Mouse (Mus musculus): ENCODE results near the gene Tgoln1. TPM values are rescaled to one million over a fixed set of nuclear protein-coding genes. Genes with fewer than 3 reads are reported as not detected.

The Tgoln1 gene
- polyA plus RNA-seq (2015; fragmentation: Nextera tagmentation; extraction: Ambion mirVana), result 37.5 and 39.5 TPM in 2 replicates

DNA sequence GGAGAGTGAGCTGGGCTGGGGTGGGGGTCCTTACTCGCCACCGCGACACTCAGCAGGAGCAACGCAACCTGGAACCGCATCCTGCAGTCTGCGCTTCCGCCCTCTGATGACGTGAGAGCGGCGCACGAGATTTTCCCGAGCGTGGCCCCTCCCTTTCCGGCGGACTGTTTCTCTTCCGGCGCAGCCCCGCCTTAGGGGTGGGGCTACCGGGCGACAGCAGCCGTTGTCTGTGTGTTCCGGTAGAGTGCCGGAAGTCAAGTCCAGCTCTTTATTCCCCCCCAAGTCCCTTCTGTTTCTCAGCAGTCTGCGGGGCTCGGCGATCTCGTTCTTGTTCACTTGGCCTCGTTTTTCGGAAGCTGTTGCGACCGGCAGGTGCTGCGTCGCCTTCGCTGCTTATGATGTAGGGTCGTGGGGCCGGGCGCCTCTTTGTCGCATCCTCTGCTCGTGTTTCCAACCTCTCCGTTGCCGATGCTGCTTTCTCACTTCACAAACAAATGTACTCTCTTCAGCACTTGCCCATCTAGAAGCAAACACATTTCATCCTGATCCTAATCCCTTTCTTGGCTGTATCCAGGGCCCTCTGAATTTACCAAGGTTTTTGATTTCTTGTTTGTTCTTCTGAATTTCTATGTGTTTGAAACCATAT lies at the start of gene Tgoln1:
Gene Tgoln1, minus strand, starts transcription at position 358 of the 646 bp plus-strand sequence.
- peak within 1 kb of the TSS; percentile 85 for H3K27ac ChIP-seq
- peak within 1 kb of the TSS; percentile 92 for H3K4me2 ChIP-seq
- peak within 1 kb of the TSS; percentile 94 for H3K4me3 ChIP-seq (replicated peaks)
- WGBS, result under 1% methylated on average over 41 of the region's 41 CpGs
- H3K36me3 ChIP-seq, result peaks cover 20% of the 10 kb centered on the region
- peak within 1 kb of the TSS; percentile 56 for H3K9ac ChIP-seq
- H3K4me1 ChIP-seq, result peaks cover 48% of the 10 kb centered on the region
- no peaks in the 10 kb centered on the region for H3K9me3 ChIP-seq (replicated peaks)
- peak; percentile 95 for ATAC-seq (replicated peaks; ENCODE audit: low FRiP score)
- H3K27me3 ChIP-seq, result no peaks in the 10 kb centered on the region

DNA sequence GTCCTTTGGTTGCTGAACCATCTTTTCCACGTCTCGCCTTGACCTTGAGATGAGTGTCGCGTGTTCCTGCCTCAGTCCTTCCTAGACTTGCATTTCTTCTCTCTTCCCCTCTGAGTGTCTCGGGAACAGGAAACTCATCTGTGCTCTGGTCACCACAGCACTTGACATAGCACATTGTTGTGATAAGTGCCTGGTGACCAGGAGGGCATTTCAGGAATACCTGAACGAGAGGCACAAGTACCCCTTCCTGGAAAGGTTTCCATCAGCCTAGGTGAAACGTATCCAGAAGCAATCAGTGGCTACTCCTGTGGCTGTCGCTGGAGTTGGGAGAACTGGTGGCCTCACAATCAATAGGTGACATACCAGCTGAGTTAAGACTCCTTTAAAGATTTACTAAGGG lies 47.5 kb upstream of the Tgoln1 start:
- WGBS, result 49% methylated on average over 8 of the region's 8 CpGs
- H3K9me3 ChIP-seq (replicated peaks), result no peaks in the 10 kb centered on the region
- peak overlapping the region; percentile 46; the same call in 1 of the 2 replicates for H3K27ac ChIP-seq
- ATAC-seq (replicated peaks; ENCODE audit: low FRiP score), result no peak
- H3K4me2 ChIP-seq, result no peak overlapping the region
- H3K9ac ChIP-seq, result no peak overlapping the region
- no peaks in the 10 kb centered on the region for H3K27me3 ChIP-seq
- no peaks in the 10 kb centered on the region for H3K36me3 ChIP-seq
- H3K4me3 ChIP-seq (replicated peaks), result no peak overlapping the region
- peaks cover 69% of the 10 kb centered on the region for H3K4me1 ChIP-seq

DNA sequence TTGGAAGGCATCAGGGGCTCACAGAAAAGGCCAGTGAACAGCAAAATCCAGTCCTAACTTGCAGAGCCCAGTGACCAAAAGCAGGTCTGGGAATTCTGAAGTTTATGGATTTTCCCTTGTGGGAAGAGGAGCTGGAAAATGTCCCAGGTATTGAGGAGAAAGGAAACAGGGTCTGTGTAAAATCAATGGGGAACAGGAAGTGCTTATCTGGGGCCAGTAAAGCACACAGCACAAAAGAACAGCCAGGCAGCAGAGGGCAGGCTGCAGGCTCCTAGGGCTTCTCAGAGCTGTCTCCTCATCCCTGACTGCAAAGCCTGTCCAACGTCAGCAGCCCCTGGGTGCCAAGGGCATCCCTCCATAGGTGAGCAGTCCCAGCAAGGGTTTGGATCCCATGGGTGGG lies 46.2 kb upstream of the Tgoln1 start:
- H3K9ac ChIP-seq, result no peak overlapping the region
- ATAC-seq (replicated peaks; ENCODE audit: low FRiP score), result no peak; the same call in 1 of the 2 replicates
- no peaks in the 10 kb centered on the region for H3K36me3 ChIP-seq
- H3K9me3 ChIP-seq (replicated peaks), result no peaks in the 10 kb centered on the region
- 23% methylated on average over 1 of the region's 1 CpGs for WGBS
- no peak overlapping the region for H3K4me3 ChIP-seq (replicated peaks)
- peak overlapping the region; percentile 85 for H3K27ac ChIP-seq
- H3K4me2 ChIP-seq, result no peak overlapping the region
- H3K4me1 ChIP-seq, result peaks cover 67% of the 10 kb centered on the region
- H3K27me3 ChIP-seq, result no peaks in the 10 kb centered on the region

DNA sequence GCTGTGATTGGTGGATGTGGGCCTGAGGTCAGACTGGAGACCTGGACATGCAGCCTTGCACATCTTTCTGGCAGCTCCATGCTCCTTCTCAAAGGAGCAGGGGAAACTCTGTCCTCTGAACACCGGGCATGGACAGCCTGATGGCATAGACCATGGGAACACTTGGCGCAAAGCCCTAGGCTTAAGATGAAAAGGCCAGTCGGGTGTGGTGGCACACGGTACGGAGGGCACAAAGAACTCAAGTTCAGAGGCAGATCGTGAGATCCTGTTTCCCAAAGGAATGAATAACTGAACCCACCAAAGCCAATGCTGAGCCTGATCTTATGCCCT lies 43.6 kb upstream of the Tgoln1 start:
- Histone ChIP-seq H3K4me2 (no peak overlapping the region), H3K27me3 (no peaks in the 10 kb centered on the region), H3K27ac (peak overlapping the region; percentile 55), H3K4me1 (peaks cover 73% of the 10 kb centered on the region), H3K36me3 (no peaks in the 10 kb centered on the region), H3K4me3 (replicated peaks) (no peak overlapping the region), H3K9ac (no peak overlapping the region), H3K9me3 (replicated peaks) (no peaks in the 10 kb centered on the region)
- ATAC-seq (replicated peaks; ENCODE audit: low FRiP score), result 0 out of 2 replicates have a peak, but pooled peaks have one; percentile 6
- 62% methylated on average over 6 of the region's 6 CpGs for WGBS

DNA sequence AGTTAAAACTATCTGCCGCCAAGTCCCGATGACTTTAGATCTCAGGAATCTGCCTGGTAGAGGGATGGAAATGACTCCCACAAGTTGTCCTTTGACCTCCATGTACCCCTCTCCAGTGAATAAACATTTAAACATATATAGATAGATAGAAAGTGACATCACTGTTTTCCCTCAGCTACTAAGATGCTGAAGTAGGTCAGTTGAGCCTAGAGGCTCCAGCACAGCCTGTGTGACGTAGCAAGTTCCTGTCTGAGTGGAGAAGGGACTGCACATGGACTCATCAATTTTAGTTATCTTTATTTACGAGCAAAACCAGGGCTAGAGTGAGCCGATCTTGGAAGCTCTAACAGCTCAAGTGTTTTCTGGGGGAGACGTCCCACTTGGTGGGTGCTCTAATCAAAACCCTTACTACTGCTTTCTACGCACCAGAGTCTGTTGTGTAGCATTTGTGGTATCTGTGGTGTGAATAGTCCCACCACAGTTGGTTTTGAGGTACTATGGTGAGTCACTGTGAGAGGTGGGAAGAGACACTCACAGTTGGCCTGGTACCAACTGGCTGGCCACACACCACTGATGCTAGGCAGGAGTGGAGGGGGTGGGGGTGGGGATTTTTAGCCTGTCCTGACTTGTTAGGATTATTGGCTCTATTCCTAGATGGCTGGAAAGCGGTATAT lies 43.1 kb upstream of the Tgoln1 start:
- peak overlapping the region; percentile 61 for H3K27ac ChIP-seq
- no peak overlapping the region for H3K9ac ChIP-seq
- 34% methylated on average over 8 of the region's 8 CpGs for WGBS
- no peaks in the 10 kb centered on the region for H3K36me3 ChIP-seq
- H3K9me3 ChIP-seq (replicated peaks), result no peaks in the 10 kb centered on the region
- H3K27me3 ChIP-seq, result no peaks in the 10 kb centered on the region
- H3K4me2 ChIP-seq, result no peak overlapping the region
- ATAC-seq (replicated peaks; ENCODE audit: low FRiP score), result 0 out of 2 replicates have a peak, but pooled peaks have one; percentile 27
- no peak overlapping the region for H3K4me3 ChIP-seq (replicated peaks)
- H3K4me1 ChIP-seq, result peaks cover 76% of the 10 kb centered on the region

DNA sequence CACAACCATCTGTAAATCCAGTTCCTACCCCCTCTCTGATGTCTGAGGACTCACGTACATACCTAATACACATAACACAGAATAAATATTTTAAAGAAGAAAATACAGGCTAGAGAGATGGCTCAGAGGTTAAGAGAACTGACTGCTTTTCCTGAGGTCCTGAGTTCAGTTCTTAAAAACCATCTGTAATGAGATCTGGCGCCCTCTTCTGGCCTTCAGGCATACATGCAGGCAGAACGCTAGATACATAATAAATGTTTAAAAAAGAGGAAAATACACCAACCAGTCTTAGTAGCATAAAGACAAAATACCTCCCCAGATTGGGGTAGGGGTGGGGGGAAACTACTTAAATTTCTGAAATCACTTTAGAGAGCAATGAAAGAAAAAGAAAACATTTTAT lies 41.2 kb upstream of the Tgoln1 start:
- H3K4me3 ChIP-seq (replicated peaks), result no peak overlapping the region
- H3K27ac ChIP-seq, result no peak overlapping the region
- H3K4me2 ChIP-seq, result no peak overlapping the region
- 65% methylated on average over 3 of the region's 3 CpGs for WGBS
- no peak for ATAC-seq (replicated peaks; ENCODE audit: low FRiP score)
- H3K27me3 ChIP-seq, result no peaks in the 10 kb centered on the region
- peaks cover 73% of the 10 kb centered on the region for H3K4me1 ChIP-seq
- no peaks in the 10 kb centered on the region for H3K36me3 ChIP-seq
- H3K9ac ChIP-seq, result no peak overlapping the region
- no peaks in the 10 kb centered on the region for H3K9me3 ChIP-seq (replicated peaks)

DNA sequence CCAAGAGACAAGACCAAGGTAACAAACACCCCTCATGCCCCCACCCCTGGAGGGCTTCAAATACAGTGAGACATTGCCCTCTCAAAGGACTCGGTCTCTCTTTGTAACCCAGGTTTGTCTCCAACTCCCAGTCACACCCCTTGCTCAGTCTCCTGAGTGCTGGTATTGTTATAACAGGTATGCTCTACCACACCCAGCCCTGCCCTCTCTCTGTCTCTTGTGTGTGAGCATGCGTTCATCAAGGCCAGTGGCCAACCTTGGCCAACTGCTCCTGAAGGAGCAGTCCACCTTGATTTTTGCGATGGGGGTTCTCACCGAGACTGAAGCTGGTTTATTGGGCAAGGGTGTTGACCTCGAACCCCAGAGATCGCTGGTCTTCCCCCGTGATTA lies 39.2 kb upstream of the Tgoln1 start:
- no peak for ATAC-seq (replicated peaks; ENCODE audit: low FRiP score)
- H3K4me1 ChIP-seq, result peaks cover 56% of the 10 kb centered on the region
- WGBS, result 53% methylated on average over 7 of the region's 7 CpGs

DNA sequence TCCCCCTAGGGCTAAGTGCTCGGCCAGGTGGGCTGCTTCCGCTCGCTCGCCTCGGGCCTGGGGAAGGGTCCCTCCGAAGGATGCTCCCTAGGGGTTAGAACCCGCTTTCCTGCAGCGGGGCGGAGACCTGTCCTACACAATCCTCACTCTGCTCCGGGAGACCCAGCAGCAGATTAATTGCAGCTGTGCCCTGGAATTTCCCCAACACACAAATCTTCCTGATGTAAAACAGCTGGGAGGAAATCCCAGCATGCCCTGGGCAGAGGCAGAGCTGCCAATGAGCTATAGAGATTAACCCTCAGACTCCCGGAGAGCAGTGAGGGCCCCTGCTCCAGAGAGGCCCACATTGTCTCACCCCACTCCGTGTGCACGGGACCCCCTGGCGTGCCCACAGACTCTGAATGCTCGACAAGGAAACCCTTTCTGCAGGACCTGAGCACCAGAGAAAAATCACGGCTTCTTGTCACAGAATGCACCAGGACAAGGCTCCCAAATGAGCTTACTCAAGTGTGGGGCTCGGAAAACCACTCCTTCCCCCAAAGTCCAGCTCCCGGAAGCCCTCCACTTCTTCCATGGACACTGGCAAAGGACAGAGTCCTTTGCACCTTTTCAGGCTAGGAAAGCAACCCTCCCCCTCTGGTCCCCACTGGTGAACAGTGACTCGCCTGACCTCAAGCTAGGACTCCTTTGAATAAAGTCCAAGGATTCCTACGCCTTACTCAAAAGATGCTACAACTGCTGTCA lies 38.7 kb upstream of the Tgoln1 start:
- H3K4me3 ChIP-seq (replicated peaks), result peak overlapping the region; percentile 38
- H3K27me3 ChIP-seq, result no peaks in the 10 kb centered on the region
- no peaks in the 10 kb centered on the region for H3K9me3 ChIP-seq (replicated peaks)
- no peaks in the 10 kb centered on the region for H3K36me3 ChIP-seq
- peak overlapping the region; percentile 19; the same call in 1 of the 2 replicates for H3K9ac ChIP-seq
- peak overlapping the region; percentile 67 for H3K4me2 ChIP-seq
- H3K4me1 ChIP-seq, result peaks cover 56% of the 10 kb centered on the region
- 5% methylated on average over 20 of the region's 20 CpGs for WGBS
- H3K27ac ChIP-seq, result peak overlapping the region; percentile 95
- ATAC-seq (replicated peaks; ENCODE audit: low FRiP score), result peak; percentile 89

More for the DNA sequence above, 39.2 kb upstream of the Tgoln1 start:
- Histone ChIP-seq H3K9me3 (replicated peaks) (no peaks in the 10 kb centered on the region), H3K27me3 (no peaks in the 10 kb centered on the region), H3K36me3 (no peaks in the 10 kb centered on the region), H3K4me2 (peak overlapping the region; percentile 67), H3K9ac (0 out of 2 replicates have a peak overlapping the region, but pooled peaks have one; percentile 15), H3K27ac (peak overlapping the region; percentile 95), H3K4me3 (replicated peaks) (peak overlapping the region; percentile 38; the same call in 1 of the 2 replicates)

DNA sequence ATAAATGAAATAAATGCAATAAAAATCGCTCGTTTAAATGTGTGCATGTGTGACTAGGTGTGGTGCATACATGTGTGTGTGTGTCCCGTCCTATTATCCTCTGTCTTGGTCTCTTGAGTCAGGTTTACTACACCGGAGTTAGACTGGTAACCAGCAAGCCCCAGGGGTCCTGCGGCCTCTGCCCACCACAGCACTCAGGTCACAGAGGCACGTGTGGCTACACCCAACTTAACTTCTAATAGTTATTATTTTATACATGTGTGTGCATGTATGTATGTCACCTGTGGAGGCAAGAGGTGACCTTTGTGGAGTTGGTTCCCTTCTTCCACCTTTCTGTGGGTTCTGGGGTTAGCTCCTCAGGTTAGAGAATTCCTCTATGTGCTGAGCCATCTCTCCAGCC lies 37.6 kb upstream of the Tgoln1 start:
- Histone ChIP-seq H3K9me3 (replicated peaks) (no peaks in the 10 kb centered on the region), H3K36me3 (no peaks in the 10 kb centered on the region), H3K27me3 (no peaks in the 10 kb centered on the region), H3K9ac (no peak overlapping the region), H3K4me2 (no peak overlapping the region), H3K27ac (peak overlapping the region; percentile 95), H3K4me1 (peaks cover 56% of the 10 kb centered on the region), H3K4me3 (replicated peaks) (no peak overlapping the region)
- 81% methylated on average over 6 of the region's 6 CpGs for WGBS
- no peak for ATAC-seq (replicated peaks; ENCODE audit: low FRiP score)

DNA sequence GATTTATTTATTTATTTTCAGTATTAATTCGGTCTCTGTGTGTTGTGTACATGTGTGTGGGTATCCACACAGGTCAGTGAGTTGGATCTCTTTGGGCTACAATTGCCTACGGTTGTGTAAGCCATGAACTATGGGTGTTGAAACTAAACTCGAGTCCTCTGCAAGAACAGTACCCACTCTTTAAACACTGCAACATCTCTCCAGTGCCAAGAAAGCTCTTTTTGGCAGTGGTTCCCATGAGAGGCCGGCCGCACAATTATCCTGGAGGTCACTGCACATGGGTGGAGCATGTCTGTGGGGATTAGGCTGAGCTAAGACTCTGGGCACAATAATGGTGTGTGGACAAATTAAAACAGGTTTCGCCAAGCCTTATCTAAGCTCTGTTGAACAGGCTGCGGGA lies 36.6 kb upstream of the Tgoln1 start:
- no peaks in the 10 kb centered on the region for H3K9me3 ChIP-seq (replicated peaks)
- H3K27me3 ChIP-seq, result no peaks in the 10 kb centered on the region
- peaks cover 59% of the 10 kb centered on the region for H3K4me1 ChIP-seq
- no peak overlapping the region for H3K9ac ChIP-seq
- no peak for ATAC-seq (replicated peaks; ENCODE audit: low FRiP score)
- no peak overlapping the region for H3K4me2 ChIP-seq
- H3K4me3 ChIP-seq (replicated peaks), result no peak overlapping the region
- H3K36me3 ChIP-seq, result 0 out of 2 replicates have a peak, but pooled peaks cover 2% of the 10 kb centered on the region
- H3K27ac ChIP-seq, result no peak overlapping the region
- 70% methylated on average over 7 of the region's 7 CpGs for WGBS

DNA sequence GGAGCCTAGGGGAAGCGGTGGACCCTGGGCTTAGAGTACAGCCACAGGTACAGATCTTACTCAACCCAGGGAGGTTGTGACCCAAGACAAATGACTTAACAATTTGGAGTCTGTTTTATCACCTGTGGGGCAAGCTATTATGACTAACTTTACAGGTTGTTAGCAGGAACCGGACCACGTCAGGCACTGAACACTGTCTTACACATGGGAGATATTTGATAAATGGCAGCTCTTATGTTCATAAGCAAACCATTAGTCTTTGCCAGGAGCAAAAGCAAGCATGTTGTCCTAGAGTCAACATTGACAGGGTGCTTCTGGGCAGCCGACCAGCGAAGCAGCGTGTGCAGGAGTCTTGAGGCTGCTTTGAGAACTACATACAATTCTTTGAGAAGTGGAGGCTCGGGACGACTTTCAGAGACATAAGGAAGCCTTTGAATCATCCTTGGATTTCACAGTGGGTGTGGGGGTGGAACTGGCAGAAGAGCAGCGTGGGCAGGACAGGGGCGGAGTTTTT lies 33.6 kb upstream of the Tgoln1 start:
- no peaks in the 10 kb centered on the region for H3K9me3 ChIP-seq (replicated peaks)
- peaks cover 8% of the 10 kb centered on the region; the same call in 1 of the 2 replicates for H3K36me3 ChIP-seq
- no peak overlapping the region for H3K27ac ChIP-seq
- no peak overlapping the region for H3K4me3 ChIP-seq (replicated peaks)
- no peak overlapping the region for H3K4me2 ChIP-seq
- ATAC-seq (replicated peaks; ENCODE audit: low FRiP score), result 0 out of 2 replicates have a peak, but pooled peaks have one; percentile 30
- H3K4me1 ChIP-seq, result peaks cover 46% of the 10 kb centered on the region
- no peak overlapping the region for H3K9ac ChIP-seq
- WGBS, result 40% methylated on average over 10 of the region's 10 CpGs
- no peaks in the 10 kb centered on the region for H3K27me3 ChIP-seq

All from kidney, embryonic 15.5 days (tissue).